Mouse (Mus musculus): ENCODE measurements at regions not wholly inside any gene's neighbourhood (a gene's known extent, or its start where the extent isn't known, plus 50 kb on each side); places are given as distances from the start of the nearest gene placed in this dataset.

DNA sequence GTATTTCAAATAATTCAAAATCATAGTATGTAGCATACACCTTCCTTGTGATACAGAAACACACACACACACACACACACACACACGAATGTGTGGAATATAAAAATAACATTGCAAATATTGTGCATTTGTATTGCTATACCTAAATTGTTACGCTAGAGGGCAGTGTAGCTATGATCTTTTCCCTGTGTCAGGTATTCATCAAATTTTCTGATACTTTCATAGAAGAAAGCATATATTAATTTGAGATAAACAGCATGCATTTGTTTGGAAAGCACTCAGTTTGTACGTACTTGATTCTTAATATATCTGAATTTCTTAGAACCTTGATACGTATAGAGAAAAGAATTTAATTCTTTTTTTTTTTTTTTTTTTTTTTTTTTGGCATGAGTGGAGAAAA, 1700.9 kb upstream of the Sel1l start:
- peak; percentile 2 for DNase-seq

DNA sequence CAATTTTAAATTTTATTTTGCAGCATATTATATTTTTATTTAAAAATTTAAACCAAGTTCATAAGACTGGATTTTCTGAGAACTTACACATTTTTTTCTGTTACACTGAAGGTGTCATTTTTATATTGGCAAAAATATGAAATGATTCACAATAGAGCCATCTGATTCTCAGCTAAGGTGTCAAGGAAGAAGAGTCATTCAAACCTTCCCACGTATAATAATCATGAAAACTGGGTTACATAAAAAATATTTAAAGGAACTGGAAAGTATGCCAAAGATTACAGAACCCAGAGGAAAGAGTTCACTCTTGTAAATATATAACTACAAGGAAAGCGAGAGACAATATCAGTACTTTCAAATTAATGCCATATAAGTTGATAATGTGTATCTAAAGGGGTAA, 1674.5 kb upstream of the Sel1l start:
- DNase-seq = no peak

- no peak for DNase-seq
Measured at GRCm38 (mm10) chr12:93486381-93486780, 1637.4 kb upstream of the Sel1l start.

DNA sequence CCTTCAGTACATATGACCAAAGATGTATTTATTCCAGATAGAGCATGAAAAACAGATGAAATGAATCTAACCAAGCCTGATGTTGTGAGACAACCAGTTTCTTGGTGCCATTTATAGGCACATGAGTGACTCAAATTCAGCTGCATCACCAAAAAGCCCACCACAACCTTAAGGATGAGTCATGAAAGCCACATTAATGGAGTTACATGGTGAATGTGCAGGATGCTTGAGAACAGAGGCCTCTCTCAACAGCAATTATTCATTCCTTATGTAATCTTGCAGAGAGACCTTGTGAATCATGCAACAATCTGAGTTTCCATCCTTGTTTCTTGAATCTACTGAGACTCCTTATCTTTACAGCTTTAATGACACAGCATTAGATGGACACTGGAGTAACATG, 1613.1 kb upstream of the Sel1l start:
- DNase-seq = no peak

DNA sequence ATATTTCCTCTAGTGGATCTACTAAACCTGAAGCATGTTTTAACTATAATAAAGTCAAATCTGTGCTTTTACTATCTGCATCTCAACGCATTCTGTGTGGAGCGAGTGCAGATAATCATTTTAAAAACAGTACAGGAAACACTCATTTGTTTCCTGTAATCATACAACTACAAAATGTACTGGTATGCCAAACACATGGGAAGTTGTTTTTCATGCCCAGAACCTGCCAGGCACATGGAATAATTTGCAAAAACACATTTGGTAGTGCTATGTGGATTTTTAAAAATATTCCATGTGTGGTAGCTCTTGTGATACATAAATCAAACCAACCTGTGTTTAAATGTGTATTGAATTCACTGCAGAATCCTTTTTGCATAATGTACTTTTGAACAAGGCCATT, 1600.5 kb upstream of the Sel1l start:
- DNase-seq = no peak

DNA sequence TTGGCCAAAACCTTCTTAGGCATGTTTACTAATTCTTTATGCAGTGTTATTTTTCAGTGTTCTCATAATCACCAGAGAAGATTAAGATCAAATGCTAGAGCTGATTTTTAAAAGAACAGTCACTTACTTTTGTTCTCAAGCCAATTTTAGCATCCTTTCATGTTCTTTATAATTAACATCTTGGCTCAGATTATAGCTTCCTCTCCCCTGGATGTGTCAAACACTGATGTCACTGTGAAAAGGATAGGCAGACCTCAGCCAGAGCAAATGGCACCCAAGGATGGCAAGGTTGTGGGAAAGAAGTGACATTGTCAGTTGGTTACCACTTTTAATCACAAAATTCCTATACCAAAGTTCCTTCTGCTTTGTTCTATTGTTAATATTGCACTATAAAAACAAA, 1580.3 kb upstream of the Sel1l start:
- DNase-seq = no peak

DNA sequence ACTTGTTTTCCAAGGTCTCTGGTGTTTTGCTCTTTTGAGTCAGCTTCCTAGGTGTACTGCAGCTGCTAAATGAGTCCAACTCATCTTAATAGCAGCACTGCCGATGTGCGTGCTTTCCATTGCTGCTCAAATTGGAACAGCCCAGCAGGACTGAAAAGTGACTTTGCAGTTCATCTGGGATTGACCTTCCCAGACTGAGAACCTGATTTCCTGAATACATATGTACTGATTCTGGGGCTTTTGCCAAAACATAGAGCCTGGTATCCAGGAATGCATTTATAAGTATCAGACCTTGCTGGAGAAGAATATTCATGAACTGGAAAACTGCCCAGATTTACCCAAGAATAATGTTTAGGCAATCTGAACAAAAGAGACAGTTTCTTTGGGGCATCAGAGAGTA, 1579.0 kb upstream of the Sel1l start:
- no peak for DNase-seq

GRCm38 (mm10) chr12:93416381-93416780, 1567.4 kb upstream of the Sel1l start:
- DNase-seq = no peak

DNA sequence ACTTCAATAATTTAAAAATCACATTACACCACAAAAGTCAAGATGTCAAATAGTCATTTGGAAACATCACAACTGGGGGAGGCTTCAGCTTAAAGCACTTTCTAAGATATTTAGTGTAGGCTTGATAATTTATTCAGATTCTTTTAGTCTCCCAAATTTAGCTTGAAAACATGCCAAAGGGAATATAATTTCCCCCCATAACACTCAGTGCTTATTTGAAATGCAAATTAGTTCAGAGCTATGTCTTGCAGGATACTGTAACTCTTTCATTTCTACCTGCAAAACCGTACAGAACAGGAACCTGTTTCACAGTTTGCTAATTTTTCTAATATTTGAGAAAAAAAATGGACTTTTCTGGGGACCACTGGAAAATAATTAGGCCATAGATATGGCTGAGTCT, 1566.8 kb upstream of the Sel1l start:
- DNase-seq = no peak

- DNase-seq = no peak
Measured at GRCm38 (mm10) chr12:93385578-93385977, 1536.6 kb upstream of the Sel1l start.

- peak; percentile 9 for DNase-seq
Measured at GRCm38 (mm10) chr12:93342933-93343332, 1494.0 kb upstream of the Sel1l start.

DNA sequence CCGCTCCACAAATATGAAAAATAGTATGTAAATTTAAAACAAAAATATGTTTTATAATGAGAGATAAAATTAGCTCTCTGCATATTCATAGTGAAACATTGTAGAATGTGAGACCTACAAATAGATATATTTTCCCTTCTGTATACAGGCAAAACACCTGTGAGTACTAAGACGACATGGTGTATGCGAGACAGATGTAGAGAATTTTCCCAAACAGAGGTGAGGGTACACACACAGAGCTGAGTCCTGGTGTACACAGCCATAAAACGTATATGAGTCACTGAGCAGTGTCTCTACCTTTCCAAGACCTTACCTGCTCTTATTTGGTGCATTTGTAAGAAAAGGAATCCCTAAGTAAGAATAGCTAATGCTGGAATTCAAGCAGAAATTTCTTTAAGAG, 1493.6 kb upstream of the Sel1l start:
- DNase-seq = no peak

- no peak for DNase-seq
Measured at GRCm38 (mm10) chr12:93335520-93335919, 1486.6 kb upstream of the Sel1l start.

DNA sequence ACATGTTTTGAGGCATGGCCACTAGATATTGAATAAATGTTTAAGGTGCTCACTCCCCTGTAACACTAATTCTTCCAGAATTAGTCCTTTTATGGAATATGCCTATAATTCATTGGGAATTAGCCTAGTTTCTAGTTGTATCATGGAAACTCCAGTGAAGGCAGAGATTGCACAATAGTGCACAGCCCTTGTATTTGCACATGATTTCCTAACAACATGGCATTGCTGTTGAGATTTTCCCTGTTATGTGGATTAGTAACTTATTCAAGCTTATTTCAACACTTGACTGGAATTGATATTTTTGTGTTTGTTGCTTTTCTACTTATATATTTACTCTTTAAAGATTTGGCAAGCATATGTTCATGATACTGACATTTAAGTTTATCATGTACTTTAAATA, 1463.3 kb upstream of the Sel1l start:
- no peak for DNase-seq

DNA sequence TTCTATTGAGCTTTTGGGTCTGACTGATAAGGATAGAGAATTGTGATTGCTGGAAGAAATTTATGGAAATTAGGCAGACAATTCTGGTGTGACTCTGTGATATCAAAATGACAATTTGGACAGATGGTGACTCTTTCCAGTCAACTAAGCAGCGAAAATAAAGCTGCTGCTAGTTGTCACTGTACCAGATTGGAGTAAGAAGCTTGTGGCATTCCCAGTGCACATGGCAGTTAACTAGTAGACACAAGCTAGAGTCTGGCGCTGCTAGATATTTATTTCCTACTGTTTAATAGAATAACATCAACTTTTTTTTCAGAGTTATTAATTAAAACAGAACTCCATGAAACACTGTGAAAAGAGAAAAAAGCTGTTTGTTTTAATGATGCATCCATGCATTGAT, 1432.9 kb upstream of the Sel1l start:
- no peak for DNase-seq

GRCm38 (mm10) chr12:93273652-93274051, 1424.7 kb upstream of the Sel1l start:
- peak; percentile 39 for DNase-seq

- DNase-seq = no peak
Measured at GRCm38 (mm10) chr12:93230237-93230636, 1381.3 kb upstream of the Sel1l start.

DNA sequence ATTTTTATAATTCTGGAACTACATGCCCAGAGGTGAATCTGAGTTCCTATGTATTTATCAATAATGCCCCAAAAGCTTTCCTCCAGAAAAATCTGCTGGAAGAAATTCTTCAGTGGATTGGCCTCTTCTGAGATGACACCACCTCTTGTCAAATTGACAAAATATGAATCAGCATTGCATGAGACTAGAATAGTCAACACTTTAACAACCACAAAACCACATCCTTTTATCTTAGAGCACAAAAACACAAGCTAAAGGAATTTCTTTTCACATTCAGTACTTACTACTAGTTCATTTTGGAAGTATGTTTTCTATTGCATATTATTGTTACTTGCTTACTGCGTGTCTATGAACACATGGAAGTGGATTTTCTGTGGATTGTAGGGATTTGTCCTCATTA, 1377.9 kb upstream of the Sel1l start:
- no peak for DNase-seq

- no peak for DNase-seq
Measured at GRCm38 (mm10) chr12:93221179-93221922, 1372.4 kb upstream of the Sel1l start.

GRCm38 (mm10) chr12:93207596-93207995, 1358.6 kb upstream of the Sel1l start:
- DNase-seq = no peak

DNA sequence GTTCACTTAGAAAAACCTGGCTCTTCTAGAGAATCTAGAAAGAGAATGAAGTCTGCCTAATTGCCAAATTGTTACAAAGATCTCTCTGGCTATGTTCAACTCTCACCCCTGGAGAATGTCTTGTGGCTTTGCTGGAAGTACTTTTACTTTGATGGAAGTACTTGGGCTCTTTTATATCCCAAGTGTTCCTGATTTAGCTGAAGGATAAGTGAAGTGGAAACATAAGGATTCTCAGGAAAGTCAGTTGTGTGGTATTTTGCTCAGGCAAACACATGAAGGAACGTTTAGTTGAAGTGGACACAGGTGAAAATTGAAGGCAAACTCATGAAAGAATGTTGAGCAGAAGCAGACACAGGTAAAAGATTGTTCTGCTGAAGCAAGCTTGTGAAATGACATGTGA, 1340.0 kb upstream of the Sel1l start:
- DNase-seq = no peak

GRCm38 (mm10) chr12:93173744-93174143, 1324.8 kb upstream of the Sel1l start:
- DNase-seq = no peak

DNA sequence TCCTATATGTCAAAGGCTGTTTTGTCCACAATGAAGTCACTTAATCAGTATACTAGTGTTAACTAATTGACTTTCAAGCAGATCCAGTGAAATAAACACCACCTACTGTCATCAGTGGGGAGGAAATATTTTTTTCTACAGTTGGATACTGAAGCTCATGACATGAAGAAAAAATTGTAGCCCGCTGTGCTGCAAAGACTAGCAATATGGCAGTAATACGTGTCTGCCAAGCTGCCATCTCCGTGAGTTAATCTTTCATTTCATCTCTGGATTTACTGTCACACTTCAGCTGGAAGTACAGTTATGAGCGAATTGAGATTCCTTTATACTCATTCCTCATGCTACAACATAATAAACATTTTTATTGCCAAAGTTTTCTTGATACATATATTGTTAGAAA, 1311.3 kb upstream of the Sel1l start:
- DNase-seq = no peak

DNA sequence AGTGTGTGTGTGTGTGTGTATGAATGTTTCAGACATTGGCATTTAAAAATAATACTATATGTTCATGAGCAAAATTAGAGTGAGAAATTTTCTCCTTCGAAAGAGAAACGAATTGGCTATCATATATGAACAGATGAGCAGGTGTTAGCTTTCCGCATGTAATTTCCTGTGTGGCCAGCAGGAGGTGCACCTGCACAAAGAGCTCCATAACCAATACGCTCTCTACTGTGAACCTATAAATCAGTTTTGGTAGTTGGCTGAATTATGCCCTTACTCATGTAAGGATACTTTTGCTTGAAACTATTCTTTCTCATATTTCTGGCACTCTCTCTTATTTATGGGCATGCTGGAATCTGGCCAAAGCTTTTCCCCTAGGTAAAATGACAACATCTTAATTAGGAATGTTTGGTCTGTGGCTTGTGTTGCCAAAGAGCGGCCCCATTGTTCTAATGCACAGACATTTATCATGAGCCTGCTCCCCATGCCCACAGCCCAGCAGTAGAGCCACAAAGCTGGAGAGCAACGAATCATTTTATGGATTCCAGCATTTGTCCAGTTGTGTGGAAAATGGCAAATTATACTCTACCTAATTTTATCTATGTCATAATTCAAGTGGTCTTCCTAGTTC, 1303.8 kb upstream of the Sel1l start:
- peak; percentile 48 for DNase-seq

DNA sequence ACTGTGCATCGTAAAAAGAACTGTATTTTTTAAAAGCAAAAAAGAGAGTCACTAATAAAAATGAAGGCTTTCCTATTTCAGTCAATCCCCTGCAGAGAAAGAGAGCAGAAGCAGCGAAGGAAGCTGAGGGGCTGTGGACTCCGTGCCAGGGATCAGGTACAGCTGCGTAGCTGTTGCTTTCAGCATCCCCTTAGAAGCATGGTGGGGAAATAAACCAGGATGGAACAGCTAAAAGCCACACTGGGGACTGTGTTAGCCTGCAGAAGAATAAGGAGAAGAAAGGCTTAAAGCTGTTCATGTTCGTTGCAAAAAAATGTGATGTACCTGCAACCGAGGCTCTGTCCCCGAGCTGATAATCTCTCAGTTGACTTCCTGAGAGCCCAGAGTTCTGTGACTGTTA, 1302.6 kb upstream of the Sel1l start:
- DNase-seq = no peak
